Mouse (Mus musculus) left cerebral cortex, adult 18-20 months (tissue): ENCODE results near the gene Arl5c. TPM values are rescaled to one million over a fixed set of nuclear protein-coding genes. Genes with fewer than 3 reads are reported as not detected.

Experiments used
- DNase-seq, 2 experiments: peaks; one replicate each; pipeline ENCODE4 v3.0.0; 2021 to 2022; ENCODE audit warnings: low spot score in 2 of 2, mixed read lengths in 1 of 2
- long read RNA-seq, 2 experiments: library from polyadenylated mRNA; stranded (forward); transcript quantifications; one replicate each; pipeline ENCODE4 v2.0.0; 2021
- total RNA-seq, 2 experiments: library from RNA; stranded (reverse); gene quantifications; 2 replicates each; pipeline ENCODE4 v1.2.3; 2021

The Arl5c gene
- total RNA-seq, result 1 to 10 TPM; 1.4 to 1.9 TPM
- long read RNA-seq, experiment 1, result 0 reads
- long read RNA-seq, experiment 2, result 0 reads

GRCm38 (mm10) chr11:97995564-97996288 is at the start of gene Arl5c:
Arl5c (minus strand) TSS chr11:97996181.
- DNase-seq, result no peak

- no peak for DNase-seq
Measured at GRCm38 (mm10) chr11:98045596-98045995, 49.6 kb upstream of the Arl5c start.

- no peak for DNase-seq
Measured at GRCm38 (mm10) chr11:98044074-98044473, 48.1 kb upstream of the Arl5c start.

- DNase-seq, result no peak
Measured at GRCm38 (mm10) chr11:98042741-98043140, 46.8 kb upstream of the Arl5c start.

- no peak for DNase-seq
Measured at GRCm38 (mm10) chr11:98040975-98041374, 45.0 kb upstream of the Arl5c start.

- peak; percentile 74 to 83 for DNase-seq
Measured at GRCm38 (mm10) chr11:98037871-98038270, 41.9 kb upstream of the Arl5c start.

- peak; percentile 56 to 58 for DNase-seq
Measured at GRCm38 (mm10) chr11:98035977-98036377, 40.0 kb upstream of the Arl5c start.

GRCm38 (mm10) chr11:98034840-98035239 is 38.9 kb upstream of the Arl5c start:
- DNase-seq, result no peak

- DNase-seq, result peak in 1 of 2 experiments; percentile 34
Measured at GRCm38 (mm10) chr11:98034061-98034460, 38.1 kb upstream of the Arl5c start.

GRCm38 (mm10) chr11:98031443-98031770 is 35.4 kb upstream of the Arl5c start:
- peak; percentile 75 to 90 for DNase-seq

- DNase-seq, result no peak
Measured at GRCm38 (mm10) chr11:98030701-98031442, 34.9 kb upstream of the Arl5c start.

- DNase-seq, result no peak
Measured at GRCm38 (mm10) chr11:98027785-98028184, 31.8 kb upstream of the Arl5c start.

- DNase-seq, result no peak
Measured at GRCm38 (mm10) chr11:98027297-98027688, 31.3 kb upstream of the Arl5c start.

GRCm38 (mm10) chr11:98026570-98027296 is 30.8 kb upstream of the Arl5c start, which contains the start of gene Rpl19:
Rpl19 (plus strand) TSS chr11:98026710.
- peak; percentile 90 to 91 for DNase-seq

GRCm38 (mm10) chr11:98026248-98026569 is 30.2 kb upstream of the Arl5c start:
- DNase-seq, result no peak

GRCm38 (mm10) chr11:98024516-98024915 is 28.5 kb upstream of the Arl5c start:
- DNase-seq, result no peak

- DNase-seq, result peak in 1 of 2 experiments; percentile 63
Measured at GRCm38 (mm10) chr11:98022555-98023371, 26.8 kb upstream of the Arl5c start, which contains the start of gene Cacnb1. Cacnb1 (minus strand) TSS chr11:98023034.

GRCm38 (mm10) chr11:98022253-98022554 is 26.2 kb upstream of the Arl5c start:
- no peak for DNase-seq

- peak in 1 of 2 experiments; percentile 67 for DNase-seq
Measured at GRCm38 (mm10) chr11:98021565-98022252, 25.7 kb upstream of the Arl5c start.

GRCm38 (mm10) chr11:98021118-98021517 is 25.1 kb upstream of the Arl5c start:
- DNase-seq, result no peak

GRCm38 (mm10) chr11:98020710-98021109 is 24.7 kb upstream of the Arl5c start:
- DNase-seq, result no peak
